Mouse (Mus musculus) kidney, postnatal 0 days (tissue): Measurements from ENCODE around the gene Ppp1r16b. TPM values are rescaled to one million over a fixed set of nuclear protein-coding genes. Genes with fewer than 3 reads are reported as not detected.
"Not testable (repeated sequence)": the region's sequence is repeated elsewhere in the genome, so short reads cannot be mapped to it uniquely, and the experiment has no call there.

Source experiments
- ATAC-seq: fragments of 200-750 bp; cut with Nextera tagmentation; replicated peaks from 2 replicates; pipeline ENCODE4 v1.8.0; 2017; ENCODE audit warnings: low read depth, moderate number of reproducible peaks, moderate TSS enrichment, moderate library complexity; ENCODE audit not compliant: low FRiP score
- DNase-seq: peaks from one replicate; pipeline ENCODE4 v3.0.0-alpha.2; 2016; ENCODE audit warnings: low spot score
- H3K27ac ChIP-seq: fragments of 300-500 bp; sonication (generic); 2 replicates; pipeline ENCODE4 v1.5.1; 2014; ENCODE audit warnings: mild to moderate bottlenecking
- H3K27me3 ChIP-seq: fragments of 300-500 bp; sonication (generic); 2 replicates; pipeline ENCODE4 v1.6.1; 2014; ENCODE audit warnings: low read length, mixed read lengths; ENCODE audit not compliant: insufficient read depth
- H3K36me3 ChIP-seq: fragments of 300-500 bp; sonication (generic); 2 replicates; pipeline ENCODE4 v1.6.1; 2014; ENCODE audit warnings: low read length, mixed read lengths; ENCODE audit not compliant: insufficient read depth
- H3K4me1 ChIP-seq: fragments of 300-500 bp; sonication (generic); replicated peaks from 2 replicates; pipeline ENCODE4 v1.6.1; 2014; ENCODE audit warnings: antibody characterized with exemption, low read length, mixed read lengths; ENCODE audit not compliant: insufficient read depth
- H3K4me2 ChIP-seq: fragments of 300-500 bp; sonication (generic); 2 replicates; pipeline ENCODE4 v1.6.1; 2014; ENCODE audit warnings: mild to moderate bottlenecking, low read length, moderate library complexity, mixed read lengths
- H3K4me3 ChIP-seq: fragments of 300-500 bp; sonication (generic); replicated peaks from 2 replicates; pipeline ENCODE4 v1.5.1; 2014; ENCODE audit warnings: low read depth, low read length
- H3K9ac ChIP-seq: fragments of 300-500 bp; sonication (generic); 2 replicates; pipeline ENCODE4 v1.6.1; 2014; ENCODE audit warnings: low read depth, low read length
- H3K9me3 ChIP-seq: fragments of 300-500 bp; sonication (generic); replicated peaks from 2 replicates; pipeline ENCODE4 v1.6.1; 2016; ENCODE audit warnings: low read length, inconsistent platforms, mixed read lengths
- CTCF ChIP-seq: IDR thresholded peaks from 2 replicates; pipeline ENCODE4 v1.5.1; 2016; ENCODE audit warnings: antibody characterized with exemption, low read depth, mild to moderate bottlenecking, moderate library complexity
- WGBS: fragments of 180-500 bp; shearing (Covaris S2); extraction: QIAGEN DNeasy Blood & Tissue Kit; methylation state at CpG from one replicate; pipeline ENCODE4 v1.1.7; 2014; 5-methylcytosine and 5-hydroxymethylcytosine counted together
- polyA plus RNA-seq: library from polyadenylated mRNA; unstranded; fragments of >200 nt; fragmentation: Nextera tagmentation; extraction: Ambion mirVana; gene quantifications from 2 replicates; pipeline ENCODE4 v1.2.1, GENCODE M21; 2015

The Ppp1r16b gene
- polyA plus RNA-seq, 1 experiment from 2014 or later = 10.1 TPM

DNA sequence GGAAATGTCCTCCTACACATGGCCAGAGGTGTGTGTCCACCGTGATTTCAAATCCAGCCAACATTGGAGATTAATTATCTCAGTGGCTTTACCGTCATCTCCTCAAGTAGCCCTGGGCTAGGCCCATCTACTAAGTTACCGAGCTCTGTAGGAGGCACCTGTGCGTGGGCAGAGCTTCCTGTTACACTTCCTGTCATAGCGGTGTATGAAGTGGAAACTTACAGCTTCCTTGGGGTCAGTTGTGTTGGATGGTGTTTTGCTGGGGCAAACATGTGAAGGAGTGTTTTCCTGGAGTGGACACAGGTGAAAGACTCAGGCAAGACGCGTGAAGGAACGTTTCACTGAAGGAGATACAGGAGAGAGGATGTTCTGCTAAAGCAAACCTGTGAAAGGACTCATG is 70.1 kb downstream of the Ppp1r16b start:
- no peaks in the 10 kb centered on the region for H3K4me1 ChIP-seq
- no peaks in the 10 kb centered on the region for H3K27me3 ChIP-seq
- H3K9ac ChIP-seq = no peak overlapping the region
- ATAC-seq = no peak
- no peak for TF ChIP-seq CTCF
- H3K27ac ChIP-seq = no peak overlapping the region
- DNase-seq = no peak
- no peaks in the 10 kb centered on the region for H3K36me3 ChIP-seq
- H3K4me3 ChIP-seq = no peak overlapping the region
- WGBS = 63% methylated on average over 8 of the region's 8 CpGs
- H3K4me2 ChIP-seq = no peak overlapping the region
- H3K9me3 ChIP-seq = no peaks in the 10 kb centered on the region

DNA sequence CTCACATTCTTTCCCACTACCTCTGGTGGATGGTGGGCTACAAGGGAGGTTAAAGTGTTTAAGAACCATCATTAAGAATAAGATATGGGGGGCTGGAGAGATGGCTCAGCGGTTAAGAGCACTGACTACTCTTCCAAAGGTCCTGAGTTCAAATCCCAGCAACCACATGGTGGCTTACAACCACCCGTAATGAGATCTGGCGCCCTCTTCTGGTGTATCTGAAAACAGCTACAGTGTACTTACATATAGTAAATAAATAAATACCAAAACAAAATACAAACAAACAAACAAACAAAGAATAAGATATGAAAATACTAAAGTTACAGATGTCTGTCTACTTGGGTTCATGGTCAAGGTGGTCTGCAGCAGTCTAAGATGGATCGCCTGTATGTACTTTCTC is 71.0 kb downstream of the Ppp1r16b start:
- not testable (repeated sequence) for H3K9me3 ChIP-seq, H3K4me1 ChIP-seq, ATAC-seq, H3K36me3 ChIP-seq, H3K27ac ChIP-seq, H3K27me3 ChIP-seq, H3K4me3 ChIP-seq, H3K4me2 ChIP-seq, DNase-seq, H3K9ac ChIP-seq
- WGBS = 87% methylated on average over 4 of the region's 4 CpGs

DNA sequence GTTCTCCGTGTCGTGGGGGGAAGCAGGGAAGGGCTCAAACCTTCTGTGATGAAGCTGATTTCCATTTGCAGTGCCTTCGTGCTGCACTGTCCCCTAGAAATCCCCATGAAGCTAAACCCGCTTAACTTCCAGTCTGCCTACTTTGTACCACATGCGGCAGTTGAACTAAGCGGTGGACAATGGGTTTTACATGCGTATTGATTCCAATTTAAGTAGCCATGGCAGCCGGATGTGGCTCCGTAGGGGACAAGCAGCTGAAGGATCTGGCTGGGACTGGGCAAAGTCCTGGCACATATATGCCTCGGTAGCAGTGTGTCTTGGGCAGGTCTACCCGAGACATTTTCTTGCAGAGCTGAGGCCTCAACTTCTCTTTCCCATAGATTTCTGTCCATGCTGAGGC is 73.4 kb downstream of the Ppp1r16b start:
- DNase-seq = no peak
- Histone ChIP-seq H3K27ac (no peak overlapping the region), H3K4me2 (no peak overlapping the region), H3K9ac (no peak overlapping the region), H3K27me3 (no peaks in the 10 kb centered on the region), H3K9me3 (no peaks in the 10 kb centered on the region), H3K36me3 (no peaks in the 10 kb centered on the region), H3K4me1 (no peaks in the 10 kb centered on the region), H3K4me3 (no peak overlapping the region)
- TF ChIP-seq CTCF = no peak
- no peak for ATAC-seq
- WGBS = 91% methylated on average over 11 of the region's 11 CpGs

DNA sequence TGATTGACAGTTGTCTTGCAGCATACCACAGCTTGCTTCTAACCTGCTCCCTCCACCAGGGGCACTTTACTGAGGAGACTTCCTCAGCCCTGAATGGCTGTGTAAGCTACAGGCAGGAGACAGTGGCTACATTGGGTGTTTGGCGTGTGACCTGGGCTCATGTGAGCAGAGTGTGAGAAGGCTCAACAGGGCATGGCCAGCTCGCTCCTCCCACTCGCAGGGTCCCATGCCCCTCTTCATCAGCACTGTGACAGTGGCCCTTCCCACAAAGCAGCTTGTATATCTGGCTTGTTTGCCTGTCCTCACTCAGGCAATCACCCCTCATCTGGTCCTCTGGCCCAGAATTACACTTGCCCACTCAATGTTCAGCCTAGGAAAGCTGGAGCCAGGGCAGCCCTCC is 73.9 kb downstream of the Ppp1r16b start:
- no peak overlapping the region for H3K4me2 ChIP-seq
- no peak for TF ChIP-seq CTCF
- H3K9me3 ChIP-seq = no peaks in the 10 kb centered on the region
- H3K4me1 ChIP-seq = no peaks in the 10 kb centered on the region
- no peaks in the 10 kb centered on the region for H3K27me3 ChIP-seq
- DNase-seq (no peak), ATAC-seq (no peak)
- H3K27ac ChIP-seq = no peak overlapping the region
- H3K36me3 ChIP-seq = no peaks in the 10 kb centered on the region
- 48% methylated on average over 3 of the region's 3 CpGs for WGBS
- no peak overlapping the region for H3K9ac ChIP-seq
- H3K4me3 ChIP-seq = no peak overlapping the region

DNA sequence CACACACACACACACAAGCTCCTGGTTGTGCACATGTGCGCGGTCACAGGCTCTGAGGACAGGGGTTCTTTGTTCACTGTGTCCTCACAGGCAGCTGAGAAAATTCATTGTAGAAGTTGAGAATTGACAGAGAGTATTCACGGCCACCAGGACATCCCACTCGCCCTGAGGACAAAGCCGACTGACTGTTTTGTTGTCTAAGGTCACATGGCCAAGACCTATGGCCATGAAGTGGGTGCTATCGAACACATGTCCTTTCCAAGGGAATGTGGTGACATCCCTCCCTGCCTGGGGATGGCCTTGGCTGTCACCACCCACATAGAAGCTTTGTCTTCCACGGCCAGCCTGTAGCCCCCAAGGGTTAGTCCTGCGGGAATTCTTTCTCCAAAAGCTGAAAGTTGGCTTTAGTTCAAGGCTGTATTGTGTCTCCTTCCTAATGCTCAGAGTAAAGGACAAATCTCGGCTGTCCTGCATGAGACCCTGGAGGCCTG is 75.9 kb downstream of the Ppp1r16b start:
- H3K9me3 ChIP-seq = no peaks in the 10 kb centered on the region
- no peak for TF ChIP-seq CTCF
- no peak overlapping the region for H3K4me2 ChIP-seq
- no peaks in the 10 kb centered on the region for H3K4me1 ChIP-seq
- no peaks in the 10 kb centered on the region for H3K27me3 ChIP-seq
- DNase-seq (no peak), ATAC-seq (no peak)
- WGBS = 60% methylated on average over 9 of the region's 9 CpGs
- no peak overlapping the region for H3K4me3 ChIP-seq
- no peak overlapping the region for H3K9ac ChIP-seq
- H3K36me3 ChIP-seq = no peaks in the 10 kb centered on the region
- no peak overlapping the region for H3K27ac ChIP-seq

DNA sequence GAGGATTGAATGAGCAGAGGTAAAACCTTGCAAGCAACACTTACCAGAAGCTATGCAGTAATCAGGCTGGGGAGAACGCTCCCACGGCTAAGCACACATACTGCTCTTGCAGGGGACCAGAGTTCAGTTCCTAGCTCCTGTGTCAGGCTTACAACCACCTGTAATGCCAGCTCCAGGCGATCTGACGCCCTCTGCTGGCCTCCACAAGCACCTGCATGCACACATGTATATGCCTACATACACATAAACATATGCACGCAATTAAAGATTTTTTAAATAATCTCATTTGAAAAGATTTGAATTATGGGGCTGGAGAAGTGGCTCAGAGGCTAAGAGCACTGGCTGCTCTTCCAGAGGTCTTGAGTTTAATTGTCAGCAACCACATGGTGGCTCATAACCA is 77.2 kb downstream of the Ppp1r16b start:
- Histone ChIP-seq H3K36me3 (no peaks in the 10 kb centered on the region), H3K9ac (no peak overlapping the region), H3K4me1 (no peaks in the 10 kb centered on the region), H3K4me3 (no peak overlapping the region), H3K4me2 (no peak overlapping the region), H3K9me3 (no peaks in the 10 kb centered on the region), H3K27me3 (no peaks in the 10 kb centered on the region), H3K27ac (no peak overlapping the region)
- DNase-seq (no peak), ATAC-seq (no peak)
- 0 out of 2 replicates have a peak, but pooled peaks have one; percentile 22 for TF ChIP-seq CTCF
- 84% methylated on average over 5 of the region's 5 CpGs for WGBS

DNA sequence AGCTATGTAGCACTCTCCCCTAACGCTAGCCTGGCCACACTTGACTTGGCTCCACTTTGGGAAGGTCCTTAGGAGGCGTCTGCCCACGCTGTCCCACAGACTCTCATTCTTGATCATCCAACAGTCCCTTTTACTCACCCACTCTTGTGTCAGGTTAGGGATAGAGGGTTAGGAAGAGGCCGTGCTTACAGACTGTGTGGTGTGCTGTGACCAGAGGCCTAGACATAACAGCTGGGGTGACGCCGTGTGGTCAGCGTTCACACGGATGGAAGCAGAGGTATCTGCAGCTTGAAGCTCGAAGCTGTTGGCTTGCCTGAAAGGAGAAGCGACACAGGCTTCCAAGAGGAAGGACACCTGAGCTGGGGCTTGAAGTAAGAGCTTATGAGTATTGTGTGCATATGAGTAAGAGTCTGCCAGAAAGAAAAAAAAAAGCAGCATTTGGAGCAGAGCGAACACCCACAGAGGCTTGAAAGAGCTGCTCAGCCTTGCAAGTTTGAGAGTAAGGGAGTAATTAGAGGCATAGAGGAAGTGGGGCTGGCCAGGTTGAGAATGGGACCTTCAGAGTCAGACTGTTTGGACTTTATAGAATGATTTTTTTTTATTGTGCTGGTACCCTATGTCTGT is 78.4 kb downstream of the Ppp1r16b start:
- no peaks in the 10 kb centered on the region for H3K36me3 ChIP-seq
- no peaks in the 10 kb centered on the region for H3K27me3 ChIP-seq
- no peak overlapping the region for H3K4me3 ChIP-seq
- H3K4me1 ChIP-seq = no peaks in the 10 kb centered on the region
- no peak overlapping the region for H3K9ac ChIP-seq
- TF ChIP-seq CTCF = no peak
- DNase-seq (no peak), ATAC-seq (no peak)
- H3K4me2 ChIP-seq = no peak overlapping the region
- H3K9me3 ChIP-seq = no peaks in the 10 kb centered on the region
- H3K27ac ChIP-seq = no peak overlapping the region
- 86% methylated on average over 11 of the region's 11 CpGs for WGBS
